Mouse (Mus musculus): ENCODE results near the gene 1600002K03Rik. TPM values are rescaled to one million over a fixed set of nuclear protein-coding genes. Genes with fewer than 3 reads are reported as not detected.

Gene 1600002K03Rik
- polyA plus RNA-seq, 2 experiments = 12.8 to 15.5 TPM

- Histone ChIP-seq H3K27me3 (ENCODE audit: control insufficient read depth, insufficient read depth, low read length) (no peaks in the 10 kb centered on the region), H3K9me3 (ENCODE audit: control insufficient read depth, low read length) (no peaks in the 10 kb centered on the region), H3K4me3 (replicated peaks; ENCODE audit: low read length) (peak within 1 kb of the TSS; percentile 81), H3K36me3 (ENCODE audit: control insufficient read depth, insufficient read depth, low read length) (0 out of 2 replicates have a peak, but pooled peaks cover 15% of the 10 kb centered on the region), H3K4me1 (ENCODE audit: control insufficient read depth, insufficient read depth, low read length) (peaks cover 17% of the 10 kb centered on the region), H3K4me2 (replicated peaks; ENCODE audit: low read depth, low read length, severe bottlenecking) (peak within 1 kb of the TSS; percentile 91), H3K27ac (replicated peaks; ENCODE audit: low read depth, low read length) (peak within 1 kb of the TSS; percentile 74), H3K9ac (ENCODE audit: low read depth, low read length, severe bottlenecking) (peak within 1 kb of the TSS; percentile 94)
- 5% methylated on average over 35 of the region's 106 CpGs for WGBS
- peak; percentile 63 for DNase-seq (ENCODE audit: low spot score)
- peak; percentile 80 for ATAC-seq (ENCODE audit: low FRiP score, low read depth)
- no peak for TF ChIP-seq POLR2A (IDR thresholded peaks at IDR 0.05; ENCODE audit: borderline replicate concordance, extremely low read depth, insufficient read depth, insufficient read length)
Observed at GRCm38 (mm10) chr10:80179068-80180051, 6.6 kb downstream of the 1600002K03Rik start, which contains the start of gene Efna2. Efna2 (plus strand) TSS chr10:80179482.

DNA sequence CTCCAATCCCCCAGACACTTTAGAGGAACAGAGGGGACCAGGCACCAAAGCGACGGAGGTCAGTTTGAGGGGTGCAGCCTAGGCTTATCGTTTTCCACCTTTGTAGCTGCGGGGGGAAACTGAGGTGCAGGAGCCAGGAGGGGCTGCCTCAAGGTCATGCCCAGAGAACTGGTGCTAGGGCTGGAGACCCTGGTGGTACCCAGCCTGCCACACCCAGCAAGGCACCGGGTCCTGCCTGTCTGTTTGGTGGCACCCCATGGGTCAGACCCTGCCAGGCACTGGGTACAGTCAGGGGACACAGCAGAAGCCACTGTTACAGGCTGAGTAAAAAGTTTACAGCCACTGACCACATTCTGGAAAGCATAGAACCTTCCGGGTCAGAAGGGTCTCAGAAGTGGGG lies 7.5 kb downstream of the 1600002K03Rik start:
- DNase-seq (ENCODE audit: low spot score) (no peak), ATAC-seq (ENCODE audit: low FRiP score, low read depth) (no peak)
- H3K27ac ChIP-seq (replicated peaks; ENCODE audit: low read depth, low read length) = no peak overlapping the region
- H3K36me3 ChIP-seq (ENCODE audit: control insufficient read depth, insufficient read depth, low read length) = 0 out of 2 replicates have a peak, but pooled peaks cover 15% of the 10 kb centered on the region
- peaks cover 17% of the 10 kb centered on the region for H3K4me1 ChIP-seq (ENCODE audit: control insufficient read depth, insufficient read depth, low read length)
- H3K9ac ChIP-seq (ENCODE audit: low read depth, low read length, severe bottlenecking) = peak overlapping the region; percentile 94
- peak overlapping the region; percentile 81 for H3K4me3 ChIP-seq (replicated peaks; ENCODE audit: low read length)
- WGBS = 28% methylated on average over 6 of the region's 6 CpGs
- TF ChIP-seq POLR2A (IDR thresholded peaks at IDR 0.05; ENCODE audit: borderline replicate concordance, extremely low read depth, insufficient read depth, insufficient read length) = no peak
- H3K9me3 ChIP-seq (ENCODE audit: control insufficient read depth, low read length) = no peaks in the 10 kb centered on the region
- H3K4me2 ChIP-seq (replicated peaks; ENCODE audit: low read depth, low read length, severe bottlenecking) = peak overlapping the region; percentile 91
- H3K27me3 ChIP-seq (ENCODE audit: control insufficient read depth, insufficient read depth, low read length) = no peaks in the 10 kb centered on the region

GRCm38 (mm10) chr10:80180823-80181222 lies 8.1 kb downstream of the 1600002K03Rik start:
- Histone ChIP-seq H3K27ac (replicated peaks; ENCODE audit: low read depth, low read length) (no peak overlapping the region), H3K4me1 (ENCODE audit: control insufficient read depth, insufficient read depth, low read length) (peaks cover 17% of the 10 kb centered on the region), H3K27me3 (ENCODE audit: control insufficient read depth, insufficient read depth, low read length) (no peaks in the 10 kb centered on the region), H3K36me3 (ENCODE audit: control insufficient read depth, insufficient read depth, low read length) (0 out of 2 replicates have a peak, but pooled peaks cover 15% of the 10 kb centered on the region), H3K4me3 (replicated peaks; ENCODE audit: low read length) (peak overlapping the region; percentile 81), H3K4me2 (replicated peaks; ENCODE audit: low read depth, low read length, severe bottlenecking) (peak overlapping the region; percentile 91), H3K9ac (ENCODE audit: low read depth, low read length, severe bottlenecking) (peak overlapping the region; percentile 94), H3K9me3 (ENCODE audit: control insufficient read depth, low read length) (no peaks in the 10 kb centered on the region)
- DNase-seq (ENCODE audit: low spot score) = no peak
- 22% methylated on average over 5 of the region's 5 CpGs for WGBS
- no peak for ATAC-seq (ENCODE audit: low FRiP score, low read depth)
- no peak for TF ChIP-seq POLR2A (IDR thresholded peaks at IDR 0.05; ENCODE audit: borderline replicate concordance, extremely low read depth, insufficient read depth, insufficient read length)

GRCm38 (mm10) chr10:80182547-80182946 lies 9.8 kb downstream of the 1600002K03Rik start:
- Histone ChIP-seq H3K36me3 (ENCODE audit: control insufficient read depth, insufficient read depth, low read length) (peaks cover 27% of the 10 kb centered on the region), H3K4me2 (replicated peaks; ENCODE audit: low read depth, low read length, severe bottlenecking) (no peak overlapping the region)
- TF ChIP-seq POLR2A (IDR thresholded peaks at IDR 0.05; ENCODE audit: borderline replicate concordance, extremely low read depth, insufficient read depth, insufficient read length) = no peak

GRCm38 (mm10) chr10:80186649-80187048 lies 13.9 kb downstream of the 1600002K03Rik start:
- ATAC-seq (ENCODE audit: low FRiP score, low read depth) = no peak
- Histone ChIP-seq H3K36me3 (ENCODE audit: control insufficient read depth, insufficient read depth, low read length) (peaks cover 45% of the 10 kb centered on the region), H3K4me2 (replicated peaks; ENCODE audit: low read depth, low read length, severe bottlenecking) (no peak overlapping the region), H3K9ac (ENCODE audit: low read depth, low read length, severe bottlenecking) (no peak overlapping the region), H3K9me3 (ENCODE audit: control insufficient read depth, low read length) (no peaks in the 10 kb centered on the region), H3K4me3 (replicated peaks; ENCODE audit: low read length) (no peak overlapping the region), H3K27me3 (ENCODE audit: control insufficient read depth, insufficient read depth, low read length) (peaks cover 20% of the 10 kb centered on the region), H3K4me1 (ENCODE audit: control insufficient read depth, insufficient read depth, low read length) (peaks cover 11% of the 10 kb centered on the region), H3K27ac (replicated peaks; ENCODE audit: low read depth, low read length) (no peak overlapping the region)
- 50% methylated on average over 26 of the region's 27 CpGs for whole genome bisulfite sequencing
- TF ChIP-seq POLR2A (IDR thresholded peaks at IDR 0.05; ENCODE audit: borderline replicate concordance, extremely low read depth, insufficient read depth, insufficient read length) = no peak
- no peak for DNase-seq (ENCODE audit: low spot score)

More at GRCm38 (mm10) chr10:80182547-80182946, 9.8 kb downstream of the 1600002K03Rik start:
- ATAC-seq (ENCODE audit: low FRiP score, low read depth) (no peak), DNase-seq (ENCODE audit: low spot score) (no peak)
- WGBS = 94% methylated on average over 7 of the region's 7 CpGs
- Histone ChIP-seq H3K4me1 (ENCODE audit: control insufficient read depth, insufficient read depth, low read length) (peaks cover 17% of the 10 kb centered on the region), H3K27ac (replicated peaks; ENCODE audit: low read depth, low read length) (no peak overlapping the region), H3K9ac (ENCODE audit: low read depth, low read length, severe bottlenecking) (no peak overlapping the region), H3K27me3 (ENCODE audit: control insufficient read depth, insufficient read depth, low read length) (no peaks in the 10 kb centered on the region), H3K4me3 (replicated peaks; ENCODE audit: low read length) (no peak overlapping the region), H3K9me3 (ENCODE audit: control insufficient read depth, low read length) (no peaks in the 10 kb centered on the region)
